Mouse (Mus musculus) CD4-positive helper T cell, adult 2 months (primary cell): ENCODE data around the gene Syt10.
"Not testable (repeated sequence)": the region's sequence is repeated elsewhere in the genome, so short reads cannot be mapped to it uniquely, and the experiment has no call there.

Source experiments
- DNase-seq: peaks from one replicate; pipeline ENCODE4 v3.0.0-alpha.2; 2012; ENCODE audit warnings: low read depth, missing footprints, low spot score

Gene Syt10

DNA sequence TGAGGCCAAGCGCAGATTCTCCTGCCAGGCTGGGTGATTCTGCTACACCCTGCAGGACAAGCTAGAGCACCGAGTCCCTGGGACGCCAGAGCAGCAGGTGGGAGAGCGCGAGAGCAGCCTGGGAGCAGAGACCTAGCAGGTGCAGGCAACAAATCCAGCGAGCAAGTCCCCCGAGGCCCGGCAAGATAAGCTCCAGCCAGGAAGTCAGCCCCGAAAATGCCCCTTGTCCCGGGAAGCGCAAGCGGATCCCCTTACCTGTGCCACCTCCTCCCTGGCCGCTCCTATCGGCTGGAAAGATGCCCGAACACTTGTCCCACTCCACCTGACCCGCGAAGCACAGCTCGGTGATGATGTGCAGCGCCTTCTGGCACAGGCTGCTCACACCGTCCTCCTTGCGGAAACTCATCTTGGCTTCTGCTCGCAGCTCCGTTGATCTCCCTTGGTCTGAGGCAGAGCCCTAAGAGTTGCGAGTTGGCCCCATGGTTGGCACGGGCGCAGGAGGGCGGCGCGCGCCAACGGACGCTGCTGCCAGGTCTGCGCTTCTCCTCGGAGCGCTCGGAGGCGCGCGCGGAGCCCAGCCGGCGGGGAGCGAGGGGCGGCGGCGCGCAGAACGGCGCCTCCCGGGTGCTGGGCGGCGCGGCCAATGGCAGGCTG lies at the start of gene Syt10:
TSS of gene Syt10 (minus strand) at position 497 of the 654 bp plus-strand sequence.
- DNase-seq = no peak

DNA sequence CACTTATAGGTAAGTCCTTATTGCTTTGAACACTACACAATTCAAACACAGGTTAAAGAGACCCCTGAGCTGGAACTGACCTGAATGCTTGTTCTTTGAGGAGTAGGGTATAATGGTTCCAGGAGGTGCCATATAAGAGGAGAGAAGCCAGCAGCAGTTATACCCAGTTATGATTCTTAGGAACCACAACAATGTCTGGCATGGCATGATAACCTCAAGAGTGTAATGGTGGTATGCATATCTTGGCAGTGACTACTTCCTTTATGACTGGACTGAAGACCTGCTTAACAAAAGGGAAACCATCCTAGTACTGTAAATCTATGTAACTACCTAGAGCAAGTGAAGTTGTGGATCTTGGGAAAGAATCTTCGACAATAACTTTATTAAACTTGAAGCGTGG lies 42.1 kb upstream of the Syt10 start:
- no peak for DNase-seq

DNA sequence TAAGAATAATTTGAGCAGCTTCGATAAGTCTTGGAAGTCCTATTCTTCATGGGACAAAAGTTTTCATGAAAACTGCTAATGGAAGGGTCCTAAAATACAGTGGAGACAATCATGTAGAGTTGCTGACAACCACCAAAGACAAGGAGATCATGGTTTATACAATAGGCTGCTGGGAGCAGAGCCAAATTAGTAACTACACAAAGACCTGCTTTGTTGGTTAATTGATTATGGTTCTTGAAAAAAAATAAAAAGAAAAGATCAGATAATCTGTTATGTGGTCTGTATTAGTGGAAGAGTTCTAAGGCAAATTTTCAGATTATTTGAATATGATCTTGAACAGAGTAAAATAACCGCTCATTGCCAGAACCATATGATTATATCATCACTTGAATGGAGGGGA lies 37.3 kb upstream of the Syt10 start:
- DNase-seq = no peak

DNA sequence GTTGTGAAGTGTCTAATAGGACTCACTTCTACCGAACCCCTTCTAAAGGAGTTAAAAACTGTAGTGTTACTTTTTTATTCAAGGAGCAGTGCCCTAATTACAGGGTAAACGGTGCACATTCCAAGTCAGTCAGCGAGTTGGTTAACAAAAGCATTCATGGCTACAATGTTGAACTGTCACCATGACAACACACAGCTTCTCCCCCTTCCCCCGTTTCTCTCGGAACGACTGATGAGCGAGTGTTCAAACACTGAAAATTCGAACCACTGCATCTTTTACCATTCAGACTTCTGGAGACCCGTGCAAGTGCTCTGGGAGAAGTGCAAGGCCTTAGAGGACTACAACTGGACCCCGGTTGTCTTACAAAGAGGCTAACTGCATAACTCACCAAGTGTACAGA lies 25.6 kb downstream of the Syt10 start:
- DNase-seq = no peak

DNA sequence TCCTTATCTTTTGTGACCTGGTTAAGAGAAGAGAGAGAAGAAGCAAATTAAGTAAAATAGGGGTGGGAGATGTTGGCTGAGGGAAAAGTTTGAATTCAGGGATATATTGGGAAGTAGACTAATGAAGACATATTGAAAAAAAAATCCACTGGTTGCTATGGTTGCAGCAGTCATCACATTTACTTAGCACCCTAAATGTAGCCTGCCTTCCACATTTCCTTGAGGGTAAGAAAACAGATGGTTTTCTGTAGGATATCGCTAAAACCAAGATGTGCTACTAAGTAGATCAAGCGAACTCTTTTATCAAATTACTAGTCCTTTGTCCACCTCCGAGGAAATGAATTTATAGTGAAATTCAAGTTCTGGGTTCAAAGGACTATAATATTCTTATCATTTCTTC lies 37.2 kb downstream of the Syt10 start:
- DNase-seq = no peak

DNA sequence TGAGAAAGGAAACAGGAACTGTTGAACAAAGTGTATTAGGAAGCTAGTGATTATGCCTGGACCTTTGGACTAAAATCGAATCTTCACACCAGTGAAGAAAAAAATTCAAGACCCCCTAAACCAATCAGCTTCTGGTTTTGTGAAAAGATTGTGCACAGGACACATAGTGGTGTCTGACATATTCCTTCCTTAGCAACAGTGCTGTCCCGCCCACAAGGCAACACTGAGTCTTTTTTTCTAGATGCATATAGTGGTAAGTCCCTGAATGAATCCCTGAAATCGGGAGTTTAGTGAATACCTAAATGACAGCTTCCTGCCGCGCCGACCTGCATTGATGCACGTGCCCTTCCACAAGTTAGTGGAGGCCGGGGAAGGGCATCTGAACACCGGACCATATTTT lies 61.7 kb downstream of the Syt10 start:
- no peak for DNase-seq

DNA sequence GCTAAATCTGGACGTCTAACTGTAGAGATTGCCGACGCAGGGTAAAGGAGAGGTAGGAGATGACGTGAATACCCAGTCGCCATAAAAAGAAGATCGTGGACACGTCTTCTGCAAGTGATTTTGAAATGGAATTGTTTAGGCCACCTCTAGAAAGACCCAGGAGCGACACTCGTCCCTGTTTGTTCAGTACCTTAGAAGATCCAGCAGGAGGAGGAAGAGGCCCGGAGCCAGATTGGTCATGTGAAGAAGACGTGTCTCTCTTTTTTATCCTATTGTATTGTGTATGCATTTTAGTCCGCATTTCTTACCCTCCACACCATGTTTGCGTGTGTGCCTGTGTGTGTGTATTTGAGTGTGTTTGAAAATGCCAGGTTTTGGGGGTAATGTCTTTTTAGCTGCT lies 75.6 kb downstream of the Syt10 start:
- not testable (repeated sequence) for DNase-seq

DNA sequence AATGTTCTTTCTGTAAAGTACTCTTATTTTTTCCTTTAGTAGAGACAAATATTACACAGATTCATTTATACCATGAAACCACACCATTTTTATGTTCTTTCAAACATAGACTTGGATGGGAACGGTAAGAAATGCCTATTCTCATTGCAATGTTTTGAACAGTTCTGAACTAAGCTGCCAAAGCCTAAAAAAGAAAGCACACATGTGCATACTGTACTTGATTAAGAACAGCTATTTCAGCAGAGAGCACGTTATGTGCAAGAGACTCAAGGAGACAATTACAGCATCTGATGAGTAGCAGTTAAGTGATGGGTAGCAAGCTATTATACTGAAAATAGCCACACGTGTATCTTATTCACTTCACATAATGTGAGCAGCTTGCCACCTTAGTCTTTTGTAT lies 108.0 kb downstream of the Syt10 start:
- no peak for DNase-seq
